Mouse (Mus musculus) ES-E14 (cell line): ENCODE measurements around the gene Xylt1. TPM values are rescaled to one million over a fixed set of nuclear protein-coding genes. Genes with fewer than 3 reads are reported as not detected.
A peak's percentile ranks its signal among the peaks of the same experiment; 100 is the strongest.

Experiments
- DNase-seq: peaks from one replicate; pipeline ENCODE4 v3.0.0-alpha.2; 2013; ENCODE audit warnings: low read depth, low spot score
- H3K27ac ChIP-seq: 2 replicates; pipeline ENCODE4 v1.5.1; 2012; ENCODE audit warnings: low read depth, mild to moderate bottlenecking, low read length, moderate library complexity, mixed read lengths; ENCODE audit not compliant: poor library complexity, insufficient read depth, severe bottlenecking
- H3K36me3 ChIP-seq: 2 replicates; pipeline ENCODE4 v1.6.1; 2012; ENCODE audit warnings: mild to moderate bottlenecking, low read length, moderate library complexity, mixed read lengths; ENCODE audit not compliant: control insufficient read depth, poor library complexity, insufficient read depth, severe bottlenecking
- H3K4me1 ChIP-seq, 2 experiments: fragments of 150-350 bp in 1 of 2; sonication (generic) in 1 of 2; 2 replicates each; pipeline ENCODE4 v1.6.1; 2012; ENCODE audit warnings: low read length in 2 of 2, mild to moderate bottlenecking in 1 of 2, mixed read lengths in 1 of 2; ENCODE audit not compliant: control insufficient read depth in 2 of 2, insufficient read depth in 2 of 2, poor library complexity in 1 of 2
- H3K4me3 ChIP-seq, 2 experiments: fragments of 150-350 bp in 1 of 2; sonication (generic) in 1 of 2; 2 replicates each; pipeline ENCODE4 v1.5.1; 2012; ENCODE audit warnings: low read length in 2 of 2, low read depth in 1 of 2, mild to moderate bottlenecking in 1 of 2, mixed read lengths in 1 of 2; ENCODE audit not compliant: insufficient read depth in 1 of 2, poor library complexity in 1 of 2, severe bottlenecking in 1 of 2
- H3K9ac ChIP-seq: 2 replicates; pipeline ENCODE4 v1.6.1; 2012; ENCODE audit warnings: low read depth, mild to moderate bottlenecking, low read length, mixed read lengths; ENCODE audit not compliant: poor library complexity, insufficient read depth, severe bottlenecking
- H3K9me3 ChIP-seq: fragments of 150-350 bp; sonication (generic); 2 replicates; pipeline ENCODE4 v1.6.1; 2012; ENCODE audit warnings: low read depth, mild to moderate bottlenecking, low read length; ENCODE audit not compliant: control insufficient read depth, insufficient read depth
- CHD2 ChIP-seq: IDR thresholded peaks from 2 replicates; pipeline ENCODE4 v1.6.1; 2014; ENCODE audit warnings: mild to moderate bottlenecking, low read depth, low read length, inconsistent platforms
- HCFC1 ChIP-seq: IDR thresholded peaks from 2 replicates; pipeline ENCODE4 v1.6.1; 2012; ENCODE audit warnings: low read length, inconsistent platforms, borderline replicate concordance; ENCODE audit not compliant: insufficient read depth
- MAFK ChIP-seq: IDR thresholded peaks from 2 replicates; pipeline ENCODE4 v1.6.1; 2014; ENCODE audit warnings: mild to moderate bottlenecking, low read depth, low read length, inconsistent platforms; ENCODE audit not compliant: insufficient read depth
- ZC3H11A ChIP-seq: IDR thresholded peaks from 2 replicates; pipeline ENCODE4 v1.6.1; 2012; ENCODE audit warnings: low read depth, mild to moderate bottlenecking, inconsistent platforms, low read length, borderline replicate concordance
- ZNF384 ChIP-seq: IDR thresholded peaks from 2 replicates; pipeline ENCODE4 v1.6.1; 2012; ENCODE audit warnings: low read depth, low read length, inconsistent platforms
- in situ Hi-C, 2 experiments: fragments of 600-800 bp; cut with MboI; formaldehyde crosslinking; loops; one replicate each; pipeline ENCODE4 v1.15.1; 2025; ENCODE audit warnings: low sequenced_read_pairs in 2 of 2, inconsistent platforms in 1 of 2; ENCODE audit not compliant: unreplicated experiment in 2 of 2
- total RNA-seq: library from RNA; depleted of rRNA; stranded (reverse); fragments of 300-350 nt; gene quantifications from 2 replicates; pipeline ENCODE4 v1.2.3, GENCODE M21; 2012

Xylt1 gene
- total RNA-seq, 1 experiment = 3.6 TPM

- no peaks in the 10 kb centered on the region for H3K4me1 ChIP-seq
- H3K9me3 ChIP-seq = no peaks in the 10 kb centered on the region
- no peak overlapping the region for H3K27ac ChIP-seq
- no peak overlapping the region for H3K4me3 ChIP-seq
- no peak for TF ChIP-seq HCFC1
- TF ChIP-seq CHD2 = no peak
- TF ChIP-seq MAFK = no peak
- no peak for TF ChIP-seq ZNF384
- no peak for TF ChIP-seq ZC3H11A
- H3K36me3 ChIP-seq = no peaks in the 10 kb centered on the region
- DNase-seq = no peak
- in situ Hi-C loops = no loop called here
- H3K9ac ChIP-seq = no peak overlapping the region
Measured at GRCm38 (mm10) chr7:117502415-117502814, 121.6 kb downstream of the Xylt1 start.

- Histone ChIP-seq H3K9ac (no peak overlapping the region), H3K36me3 (no peaks in the 10 kb centered on the region), H3K4me3 (no peak overlapping the region), H3K27ac (no peak overlapping the region), H3K4me1 (no peaks in the 10 kb centered on the region), H3K9me3 (no peaks in the 10 kb centered on the region)
- no peak for TF ChIP-seq ZC3H11A
- no peak for TF ChIP-seq ZNF384
- TF ChIP-seq HCFC1 = no peak
- no peak for TF ChIP-seq MAFK
- no peak for TF ChIP-seq CHD2
- in situ Hi-C loops = no loop called here
- DNase-seq = no peak
Measured at GRCm38 (mm10) chr7:117503714-117504113, 122.9 kb downstream of the Xylt1 start.

GRCm38 (mm10) chr7:117505791-117506190 is 125.0 kb downstream of the Xylt1 start:
- no peak overlapping the region for H3K27ac ChIP-seq
- no peak for DNase-seq
- no peaks in the 10 kb centered on the region for H3K9me3 ChIP-seq
- no peaks in the 10 kb centered on the region for H3K36me3 ChIP-seq
- H3K4me1 ChIP-seq = no peaks in the 10 kb centered on the region
- no peak overlapping the region for H3K9ac ChIP-seq
- H3K4me3 ChIP-seq = no peak overlapping the region
- in situ Hi-C loops = no loop called here
- TF ChIP-seq ZC3H11A = no peak

- Histone ChIP-seq H3K9me3 (no peaks in the 10 kb centered on the region), H3K9ac (no peak overlapping the region), H3K27ac (no peak overlapping the region), H3K36me3 (no peaks in the 10 kb centered on the region), H3K4me3 (no peak overlapping the region), H3K4me1 (no peaks in the 10 kb centered on the region)
- DNase-seq = no peak
- in situ Hi-C loops = no loop called here
- TF ChIP-seq ZC3H11A (no peak), CHD2 (no peak), MAFK (no peak), HCFC1 (no peak), ZNF384 (no peak)
Measured at GRCm38 (mm10) chr7:117507351-117507750, 126.6 kb downstream of the Xylt1 start.

- TF ChIP-seq MAFK (peak; percentile 70), ZNF384 (no peak)
- H3K4me1 ChIP-seq = no peaks in the 10 kb centered on the region
- in situ Hi-C loops = no loop called here
Measured at GRCm38 (mm10) chr7:117508090-117508489, 127.3 kb downstream of the Xylt1 start.

More at GRCm38 (mm10) chr7:117508090-117508489, 127.3 kb downstream of the Xylt1 start:
- no peak for DNase-seq
- Histone ChIP-seq H3K9ac (no peak overlapping the region), H3K9me3 (no peaks in the 10 kb centered on the region), H3K4me3 (no peak overlapping the region), H3K36me3 (no peaks in the 10 kb centered on the region), H3K27ac (no peak overlapping the region)
